Comparison of ENCODE assay signal across 8 mouse cellular contexts in genomic region chr2:9620303-9621244, GRCm38 (mm10).
DNase-seq lines count a peak whose midpoint lies in the region; ATAC-seq lines count a peak whose summit lies in the region.

No protein-coding gene starts in this region.

- peak; percentile 86 for ATAC-seq in cerebellum, adult (ENCODE audit: insufficient number of reproducible peaks, low FRiP score, low TSS enrichment)

- intact Hi-C loops in left cerebral cortex, postnatal 25 days (cut with DNase I): no loop called here

- peak; percentile 28 for DNase-seq in adipocyte (ENCODE audit: low spot score)
- DNase-seq in gastrocnemius, postnatal 10 days: peak; percentile 33
- DNase-seq in kidney, adult 8-10 months: peak; percentile 33 to 65
- DNase-seq in left cerebral cortex, postnatal 25 days (ENCODE audit: low spot score in 2 of 2): peak; percentile 73 to 88
- DNase-seq in ovary, postnatal 14 days (ENCODE audit: low spot score): peak; percentile 60
- no peak for DNase-seq in thymus, postnatal 4 days
- DNase-seq in natural killer cell, adult 2 months (ENCODE audit: low spot score in 2 of 2): no peak

Comparison
In these comparisons a context has a peak if more than half of its experiments do, and no peak if none do; other contexts are left out.
1. DNase-seq: peak in adipocyte (single experiment), gastrocnemius, postnatal 10 days (single experiment), kidney, adult 8-10 months (2 of 2), left cerebral cortex, postnatal 25 days (2 of 2) and ovary, postnatal 14 days (single experiment); none in thymus, postnatal 4 days (single experiment) and natural killer cell, adult 2 months (0 of 2).